Mouse (Mus musculus) gastrocnemius, postnatal 25 days (tissue): ENCODE measurements around the gene Vwa1. TPM values are rescaled to one million over a fixed set of nuclear protein-coding genes. Genes with fewer than 3 reads are reported as not detected.
"Not testable (repeated sequence)": the region's sequence is repeated elsewhere in the genome, so short reads cannot be mapped to it uniquely, and the experiment has no call there.

Experiments
- DNase-seq: peaks from one replicate; pipeline ENCODE4 v3.0.0; 2022
- long read RNA-seq, 2 experiments: library from polyadenylated mRNA; stranded (forward); transcript quantifications; one replicate each; pipeline ENCODE4 v2.0.0; 2021
- total RNA-seq, 2 experiments: library from RNA; stranded (reverse); gene quantifications; 1 replicate in 1 of 2; 2 replicates in 1 of 2; pipeline ENCODE4 v1.2.3; 2021

Vwa1 gene
- 1 to 10 TPM; 5.0 to 5.4 TPM for total RNA-seq
- long read RNA-seq, experiment 1, transcript Vwa1-201 (4 exons, 3,623 nt), result major isoform, 9 of 18 reads
- long read RNA-seq, experiment 1, partial matches to known transcripts, result 4 of 18 reads
- long read RNA-seq, experiment 1, other reads (novel, unspliced or antisense), result 5 of 18 reads
- long read RNA-seq, experiment 2, transcript Vwa1-201 (4 exons, 3,623 nt), result major isoform, 10 of 18 reads
- long read RNA-seq, experiment 2, partial matches to known transcripts, result 5 of 18 reads
- long read RNA-seq, experiment 2, other reads (novel, unspliced or antisense), result 3 of 18 reads

- DNase-seq, result peak; percentile 87
Measured at GRCm38 (mm10) chr4:155774280-155774754, at the start of gene Vwa1. Gene Vwa1 (minus strand): TSS chr4:155774698.

DNA sequence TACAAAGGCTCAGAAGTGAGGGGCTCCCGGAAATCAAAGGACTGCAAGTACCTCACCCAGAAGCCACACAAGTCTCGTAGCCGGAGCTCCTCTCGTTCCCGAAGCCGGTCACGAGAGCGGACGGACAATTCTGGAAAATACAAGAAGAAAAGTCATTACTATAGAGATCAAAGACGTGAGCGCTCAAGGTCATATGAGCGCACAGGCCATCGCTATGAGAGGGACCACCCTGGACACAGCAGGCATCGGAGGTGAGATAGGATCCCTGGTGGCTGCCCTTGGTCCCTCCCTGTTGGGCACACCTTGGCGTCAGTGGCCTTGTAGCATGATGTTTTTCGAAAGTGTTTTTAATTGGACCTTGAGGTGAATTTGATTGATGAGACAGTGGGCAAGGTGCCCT is 48.9 kb upstream of the Vwa1 start:
- DNase-seq, result no peak

GRCm38 (mm10) chr4:155821025-155821424 is 46.5 kb upstream of the Vwa1 start:
- DNase-seq, result no peak

DNA sequence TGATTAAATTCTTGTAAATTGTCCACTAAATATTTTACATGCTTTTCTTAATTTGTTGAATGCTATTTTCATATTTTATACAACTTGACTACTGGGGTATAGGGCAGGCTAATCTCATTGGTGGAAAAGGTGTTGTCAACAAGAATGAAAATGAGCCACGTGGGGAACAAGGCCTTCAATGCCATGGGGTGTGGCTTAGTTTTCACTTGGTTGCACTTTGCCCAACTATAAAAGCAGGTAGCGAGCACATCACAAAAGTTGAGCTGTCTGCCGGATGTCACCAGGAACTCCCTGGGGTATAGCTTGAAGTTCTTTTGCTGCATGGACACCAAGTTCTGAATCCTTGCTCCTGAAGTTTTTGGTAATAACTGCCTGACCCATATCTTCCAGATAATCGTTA is 43.0 kb upstream of the Vwa1 start:
- DNase-seq, result no peak

- DNase-seq, result no peak
Measured at GRCm38 (mm10) chr4:155812665-155813181, 38.2 kb upstream of the Vwa1 start.

GRCm38 (mm10) chr4:155811929-155812664 is 37.6 kb upstream of the Vwa1 start, which contains the start of gene Ccnl2:
Gene Ccnl2 (plus strand): TSS chr4:155812489.
- peak; percentile 95 for DNase-seq

- no peak for DNase-seq
Measured at GRCm38 (mm10) chr4:155807841-155808240, 33.3 kb upstream of the Vwa1 start.

DNA sequence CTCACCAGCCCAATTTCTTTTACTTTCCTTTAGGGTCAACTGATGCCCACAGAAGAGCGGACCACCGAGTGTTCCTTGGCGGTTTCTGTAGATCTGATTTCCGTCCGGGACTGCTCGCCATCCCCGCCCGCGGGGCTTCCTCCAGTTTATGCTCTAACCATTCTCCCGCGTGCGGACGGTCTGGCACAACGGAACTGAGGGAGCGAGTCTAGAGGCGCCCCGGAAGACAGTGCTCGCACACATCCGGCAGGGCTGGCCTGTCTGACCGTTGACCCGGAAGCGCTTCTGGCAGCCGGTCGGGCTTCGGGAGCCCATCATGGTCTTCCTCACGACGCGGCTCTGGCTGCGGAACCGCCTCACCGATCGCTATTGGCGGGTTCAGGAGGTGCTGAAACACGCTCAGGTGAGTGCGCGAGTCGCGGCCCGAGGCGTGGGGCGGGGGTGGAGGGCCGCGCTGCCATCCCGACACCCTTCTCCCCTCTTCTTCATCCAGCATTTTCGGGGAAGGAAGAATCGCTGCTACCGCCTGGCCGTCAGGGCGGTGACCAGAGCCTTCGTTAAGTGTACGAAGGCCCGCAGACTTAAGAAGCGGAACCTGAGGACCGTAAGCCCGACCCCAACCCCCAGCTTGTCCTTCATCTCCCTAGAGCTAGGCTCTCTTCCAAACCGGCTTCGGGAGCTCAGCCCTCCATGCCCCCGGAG is 29.0 kb upstream of the Vwa1 start:
- peak; percentile 93 for DNase-seq

DNA sequence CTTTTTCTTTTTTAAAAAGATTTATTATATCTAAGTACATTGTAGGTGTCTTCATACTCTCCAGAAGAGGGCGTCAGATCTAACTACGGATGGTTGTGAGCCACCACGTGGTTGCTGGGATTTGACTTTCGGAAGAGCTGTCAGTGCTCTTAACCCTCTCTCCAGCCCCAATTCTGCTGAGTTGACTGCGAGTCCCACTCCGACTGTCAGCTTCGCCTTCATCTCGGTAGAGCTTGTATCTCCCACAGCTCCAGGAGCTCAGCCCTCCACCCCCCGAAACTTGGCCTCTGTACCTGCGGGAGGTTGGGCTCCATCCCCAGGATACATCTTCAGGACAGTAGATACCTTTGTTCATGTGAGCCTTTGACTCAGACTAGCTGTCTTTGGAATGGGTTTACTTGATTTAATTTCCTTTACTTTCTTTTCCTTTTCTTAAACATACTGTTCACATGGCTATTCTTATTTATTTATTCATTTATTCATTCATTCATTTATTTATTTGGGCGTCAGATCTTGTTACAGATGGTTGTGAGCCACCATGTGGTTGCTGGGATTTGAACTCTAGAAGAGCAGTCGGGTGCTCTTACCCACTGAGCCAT is 28.3 kb upstream of the Vwa1 start, which contains the start of gene Mrpl20:
Mrpl20 (plus strand) TSS at position 138 of the 599 bp plus-strand sequence.
- DNase-seq, result no peak

GRCm38 (mm10) chr4:155802075-155802474 is 27.6 kb upstream of the Vwa1 start:
- no peak for DNase-seq

- no peak for DNase-seq
Measured at GRCm38 (mm10) chr4:155793730-155794129, 19.2 kb upstream of the Vwa1 start.

DNA sequence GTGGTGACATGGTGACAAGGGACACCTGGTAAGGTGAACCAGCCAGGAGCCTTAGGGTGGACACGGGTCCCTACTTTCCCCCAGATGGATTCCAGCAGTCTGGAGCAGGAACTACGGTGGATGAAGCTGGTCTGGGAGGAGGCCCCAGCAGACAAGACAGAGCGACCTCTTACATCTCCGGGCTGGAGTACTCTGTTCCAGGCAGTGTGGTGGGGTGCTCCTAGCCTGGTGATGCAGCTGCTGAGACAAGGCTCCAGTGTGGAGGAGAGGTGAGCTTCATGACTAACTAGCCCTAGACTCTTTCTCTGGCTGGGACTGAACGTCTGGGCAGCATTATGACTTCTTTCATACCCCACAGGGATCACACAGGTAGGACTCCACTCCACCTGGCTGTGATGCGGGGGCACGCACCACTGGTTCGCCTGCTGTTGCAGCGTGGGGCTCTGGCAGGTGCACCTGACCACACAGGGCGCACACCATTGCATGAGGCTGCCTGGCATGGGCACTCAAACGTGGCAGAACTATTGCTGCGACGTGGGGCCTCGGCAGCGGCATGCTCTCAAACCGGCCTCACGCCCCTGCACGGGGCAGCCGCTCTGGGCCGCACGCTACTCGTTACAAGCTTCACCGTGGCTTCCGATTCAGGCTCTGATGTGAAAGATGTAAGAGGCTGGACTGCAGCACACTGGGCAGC is 16.9 kb upstream of the Vwa1 start:
- DNase-seq, result no peak

DNA sequence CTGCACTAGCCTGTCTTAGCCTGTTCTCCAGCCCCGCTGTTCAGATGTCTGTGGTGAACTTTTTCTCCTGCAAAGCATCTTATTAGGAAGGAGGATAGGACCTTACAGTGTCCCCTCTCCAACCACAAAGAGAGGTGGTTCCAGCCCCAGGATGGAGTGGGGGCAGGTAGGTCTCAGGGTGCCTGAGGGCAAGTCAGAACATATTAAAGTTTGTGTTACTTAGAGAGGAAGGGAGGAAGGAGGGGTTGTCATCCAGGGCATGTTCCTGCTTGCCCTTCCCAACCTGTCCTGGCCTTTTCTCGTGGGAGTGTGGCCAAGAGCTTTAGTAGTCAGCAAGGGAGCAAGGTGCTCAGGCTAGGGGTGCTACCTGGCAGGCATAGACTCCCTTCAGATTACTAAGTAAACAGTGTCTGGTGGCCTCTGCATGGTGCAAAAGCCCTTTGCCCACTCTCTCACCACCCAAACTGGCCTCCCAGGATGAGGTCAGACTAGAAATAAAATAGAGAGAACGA is 16.2 kb upstream of the Vwa1 start:
- no peak for DNase-seq

GRCm38 (mm10) chr4:155790021-155790489 is 15.6 kb upstream of the Vwa1 start, which contains the start of gene Ankrd65:
Gene Ankrd65 (plus strand): TSS chr4:155790439.
- DNase-seq, result no peak

GRCm38 (mm10) chr4:155788833-155789232 is 14.3 kb upstream of the Vwa1 start:
- not testable (repeated sequence) for DNase-seq

DNA sequence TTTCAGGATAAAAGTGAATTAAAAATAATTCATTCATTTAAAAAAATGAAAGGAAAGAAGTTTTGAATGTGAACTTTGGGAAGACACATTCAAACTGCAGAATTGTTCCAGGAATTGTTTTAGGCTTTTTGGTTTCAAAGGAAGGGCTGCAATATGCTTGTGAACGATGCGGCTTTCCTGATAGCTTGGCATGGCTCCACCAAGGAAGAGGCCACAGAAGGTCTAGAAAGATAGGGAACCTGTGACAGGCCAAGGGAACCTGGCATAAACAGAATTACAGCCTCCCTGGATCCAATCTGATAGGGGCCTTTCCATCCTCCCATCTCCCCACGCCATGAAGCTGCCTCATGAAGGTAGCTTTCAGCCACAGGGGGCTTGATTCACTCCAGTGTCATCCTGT is 13.8 kb upstream of the Vwa1 start:
- DNase-seq, result no peak

DNA sequence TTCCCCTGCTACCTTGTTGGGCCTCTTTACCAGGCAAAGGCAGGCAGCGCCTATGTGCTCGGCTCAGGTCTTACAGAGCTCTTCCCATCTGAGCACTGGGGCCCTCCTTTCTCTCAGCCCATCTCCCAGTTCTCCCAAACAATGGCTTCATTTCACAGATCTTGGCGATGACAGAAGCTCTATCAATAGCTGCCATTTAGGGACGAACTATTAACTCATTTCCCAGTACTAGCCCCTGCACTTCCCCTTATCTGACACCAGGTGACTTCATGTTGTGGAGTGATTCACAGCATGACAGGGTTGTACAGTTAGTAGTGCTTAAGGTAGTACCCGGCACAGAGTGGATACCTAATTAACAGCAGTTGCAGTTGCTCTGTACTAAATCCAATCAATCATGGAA is 11.3 kb upstream of the Vwa1 start, which contains the start of gene Tmem88b:
Tmem88b (minus strand) TSS at position 56 of the 400 bp plus-strand sequence.
- no peak for DNase-seq

DNA sequence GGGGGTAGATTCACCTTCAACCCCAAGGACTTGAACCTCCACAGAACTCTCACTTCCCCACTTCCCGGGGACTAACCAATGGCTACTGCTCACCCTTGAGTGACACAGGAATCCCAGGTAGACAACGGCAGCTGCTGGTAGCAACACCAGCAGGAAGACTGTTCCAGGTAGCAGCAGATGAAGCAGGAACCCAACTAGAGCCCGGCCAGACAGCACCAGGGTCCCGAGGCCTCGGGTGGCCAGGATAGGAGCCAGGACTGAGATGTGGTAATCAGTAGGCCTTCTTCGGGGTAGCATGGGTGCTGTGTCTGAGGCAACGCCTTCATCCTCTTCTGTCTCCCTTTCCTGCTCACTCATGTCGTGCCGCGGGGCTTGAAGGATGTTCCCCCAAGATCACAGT is 10.7 kb upstream of the Vwa1 start:
- no peak for DNase-seq

DNA sequence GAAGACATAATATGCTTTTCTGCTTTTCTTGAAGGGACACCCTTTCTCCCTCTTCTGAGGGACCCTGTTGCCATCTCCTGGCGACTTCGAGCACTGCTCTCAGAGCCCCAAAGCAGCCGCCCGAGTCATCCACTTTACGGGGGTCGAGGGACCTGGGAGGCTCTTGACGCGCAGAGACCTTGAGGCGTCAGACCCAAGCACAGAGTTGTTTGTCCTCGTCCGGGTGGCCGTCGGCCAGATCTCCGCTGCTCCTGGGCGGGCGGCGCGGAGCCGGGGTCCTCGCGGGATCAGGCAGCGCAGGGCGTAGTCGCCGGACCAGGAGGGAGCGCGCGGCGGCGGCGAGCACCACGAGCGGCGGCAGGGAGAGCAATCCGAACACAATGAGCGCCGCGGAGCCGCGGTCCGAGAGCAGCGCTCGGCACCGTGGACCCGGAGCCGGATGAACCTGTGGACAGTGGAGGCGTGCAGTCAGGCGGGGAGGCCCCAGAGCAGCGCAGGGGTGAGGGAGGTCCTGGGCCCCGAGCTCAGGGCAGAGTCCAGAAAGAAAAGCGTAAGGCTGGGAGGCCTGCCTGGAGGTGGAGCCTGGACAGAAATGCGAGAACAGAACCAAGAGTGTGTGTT is 9.7 kb upstream of the Vwa1 start:
- peak; percentile 81 for DNase-seq

DNA sequence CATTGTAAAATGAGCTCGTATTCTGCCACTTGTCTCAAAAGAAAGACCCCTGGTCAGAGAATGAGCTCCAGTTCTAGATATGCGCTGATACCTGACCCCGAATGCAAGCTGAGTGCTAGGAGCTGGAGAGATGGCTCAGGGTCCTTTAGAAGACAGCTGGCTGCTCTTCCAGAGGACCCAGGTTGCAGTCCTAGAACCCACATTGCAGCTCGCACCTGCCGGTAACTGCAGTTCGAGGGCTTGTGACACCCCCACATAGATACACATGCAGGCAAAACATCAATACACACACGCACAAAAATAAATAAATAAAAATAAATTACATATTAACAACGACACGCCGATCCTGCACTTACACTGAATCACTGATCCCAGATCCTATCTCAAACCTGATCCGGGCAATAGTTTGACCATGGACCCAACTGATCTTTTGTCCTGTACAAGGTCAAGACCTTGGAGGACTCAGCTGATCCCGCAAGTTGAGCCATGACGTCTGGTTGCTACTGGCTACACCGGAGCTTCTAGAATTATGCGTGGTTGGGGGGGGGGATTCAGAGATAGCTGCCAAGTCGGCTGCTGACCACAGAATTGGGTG is 9.1 kb upstream of the Vwa1 start:
- no peak for DNase-seq
